Mouse (Mus musculus): Measurements from ENCODE around the gene Olfr131.
"Not testable (repeated sequence)": the region's sequence is repeated elsewhere in the genome, so short reads cannot be mapped to it uniquely, and the experiment has no call there.

The Olfr131 gene

GRCm38 (mm10) chr17:38088593-38088992 lies at the start of gene Olfr131:
Gene Olfr131 (minus strand): TSS chr17:38088693.
- no peak for DNase-seq

GRCm38 (mm10) chr17:38134426-38134825 lies 45.9 kb upstream of the Olfr131 start, which contains the start of gene Olfr132:
Gene Olfr132 (minus strand): TSS chr17:38134526.
- DNase-seq: no peak

GRCm38 (mm10) chr17:38125371-38125770 lies 36.9 kb upstream of the Olfr131 start:
- DNase-seq: not testable (repeated sequence)

GRCm38 (mm10) chr17:38124199-38124598 lies 35.7 kb upstream of the Olfr131 start:
- not testable (repeated sequence) for DNase-seq

DNA sequence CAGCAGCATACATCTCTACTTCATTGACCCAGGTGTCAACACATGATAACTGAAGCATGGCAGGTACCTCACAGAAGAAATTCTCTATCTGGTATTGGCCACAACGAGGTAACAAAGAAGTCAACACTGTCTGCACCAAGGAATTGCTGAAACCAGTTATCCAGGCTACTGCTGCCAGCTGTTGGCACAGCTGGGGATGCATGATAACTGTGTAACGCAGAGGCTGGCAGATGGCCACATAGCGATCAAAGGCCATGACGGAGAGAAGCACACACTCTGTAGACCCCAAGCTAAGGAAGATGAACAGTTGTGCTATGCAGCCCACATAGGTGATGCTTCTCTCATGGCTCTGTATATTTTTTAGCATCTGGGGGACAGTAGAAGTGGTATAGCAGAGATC lies 6.1 kb downstream of the Olfr131 start:
- DNase-seq: no peak

DNA sequence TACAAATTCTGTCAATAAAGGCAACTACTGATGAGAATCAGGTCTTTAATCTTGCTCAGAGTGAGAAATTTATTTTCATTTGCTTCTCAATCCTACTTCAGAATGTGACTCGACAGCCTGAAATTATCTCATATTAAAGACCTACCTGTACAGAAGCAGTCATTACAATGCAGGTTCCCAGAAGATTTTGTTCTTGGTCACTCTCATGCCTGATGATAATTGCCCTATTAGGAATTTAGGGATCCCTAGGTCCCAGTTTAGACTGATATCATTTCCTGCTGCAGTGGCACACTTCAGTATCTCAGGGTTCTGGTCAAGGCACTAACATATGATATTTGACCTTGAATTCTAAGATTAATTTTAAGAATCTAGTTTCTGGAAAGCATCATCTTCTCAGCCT lies 24.9 kb downstream of the Olfr131 start, which contains the start of gene Olfr130:
Olfr130 (plus strand) TSS at position 301 of the 400 bp plus-strand sequence.
- DNase-seq: no peak

DNA sequence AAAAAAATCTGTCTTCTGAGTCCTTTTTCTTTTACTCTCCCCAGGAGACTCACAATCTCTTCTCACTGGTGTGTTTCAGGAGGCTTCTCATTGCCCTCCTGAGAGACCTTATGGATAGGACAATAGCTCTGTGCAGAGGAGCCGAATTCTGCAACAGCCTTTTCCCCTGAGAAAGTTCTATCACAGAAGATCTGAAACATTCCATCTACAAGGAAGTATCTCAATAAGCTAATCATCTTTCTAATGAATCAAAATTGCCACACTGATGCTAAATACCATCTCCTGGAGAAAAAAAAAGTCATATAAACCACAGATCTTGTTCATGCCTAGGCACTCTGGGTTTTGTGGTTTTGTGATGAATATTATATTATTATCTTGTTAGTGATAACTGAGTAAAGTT lies 28.5 kb downstream of the Olfr131 start, which contains the start of gene Olfr129:
Olfr129 (minus strand) TSS at position 101 of the 400 bp plus-strand sequence.
- no peak for DNase-seq

Measured in liver (tissue).